In the genomic region with DNA sequence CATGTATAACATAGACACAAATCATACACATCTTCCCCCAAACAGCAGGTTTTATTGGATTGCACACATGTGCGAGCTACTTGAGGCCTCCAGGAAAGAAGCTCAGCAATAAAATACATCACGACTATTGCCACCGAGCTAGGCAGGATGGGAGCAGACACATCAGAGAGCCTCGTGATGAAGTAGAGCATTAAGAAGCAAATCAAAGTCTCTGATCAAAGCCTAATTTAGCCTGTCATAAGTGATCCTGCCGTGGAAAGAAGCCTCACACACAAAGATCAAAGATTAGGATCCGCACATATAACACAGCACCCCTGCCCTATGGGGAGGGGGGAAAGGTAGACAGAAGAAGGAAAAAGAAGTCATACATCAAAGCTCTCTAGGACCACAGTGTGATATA, we compare ENCODE assay signal across 30 mouse cellular contexts. TPM values are rescaled to one million over a fixed set of nuclear protein-coding genes. Genes with fewer than 3 reads are reported as not detected.
DNase-seq lines count a peak whose midpoint lies in the region; ATAC-seq and TF ChIP-seq lines count a peak whose summit lies in the region.
"Had no signal": no experiment of that assay in that cellular context is flagged by ENCODE, and none has a peak within 500 bp of the region (broad histone marks: within the 10 kb centered on the region; RNA-seq: fewer than 3 reads in every experiment).

No protein-coding gene starts in this region.

- TF ChIP-seq CTCF in forebrain, postnatal 0 days (IDR thresholded peaks at IDR 0.05; ENCODE audit: low read depth) = no peak
- TF ChIP-seq CTCF in hindbrain, postnatal 0 days (IDR thresholded peaks at IDR 0.05; ENCODE audit: low read depth) = no peak

- no peak overlapping the region for H3K4me3 ChIP-seq in forebrain, postnatal 0 days (ENCODE audit: low read depth, low read length)
- H3K4me3 ChIP-seq in forebrain, embryonic 15.5 days = no peak overlapping the region
- no peak overlapping the region for H3K4me3 ChIP-seq in hindbrain, embryonic 15.5 days
- no peak overlapping the region for H3K4me3 ChIP-seq in hindbrain, postnatal 0 days (ENCODE audit: low read length)
- H3K4me3 ChIP-seq: embryonic facial prominence, embryonic 12.5 days; gastrocnemius, adult 2 months; stomach, embryonic 15.5 days had no signal

- no peak for ATAC-seq in forebrain, postnatal 0 days
- ATAC-seq in forebrain, embryonic 15.5 days (replicated peaks) = no peak; the same call in 1 of the 2 replicates
- ATAC-seq in hindbrain, embryonic 15.5 days (ENCODE audit: low FRiP score, low read depth) = no peak
- no peak for ATAC-seq in hindbrain, postnatal 0 days
- ATAC-seq: activated CD4-positive, CD25-positive, alpha-beta regulatory T cell, adult 4 months; forebrain, embryonic 14.5 days; intestine, embryonic 16.5 days had no signal

- H3K9ac ChIP-seq in forebrain, postnatal 0 days = no peak overlapping the region
- no peak overlapping the region for H3K9ac ChIP-seq in forebrain, embryonic 15.5 days (replicated peaks)
- no peak overlapping the region for H3K9ac ChIP-seq in hindbrain, embryonic 15.5 days
- H3K9ac ChIP-seq in hindbrain, postnatal 0 days (replicated peaks; ENCODE audit: low read length) = no peak overlapping the region
- H3K9ac ChIP-seq: embryonic facial prominence, embryonic 12.5 days; liver, embryonic 14.5 days; stomach, embryonic 15.5 days had no signal

- DNase-seq in forebrain, postnatal 0 days = peak; percentile 29
- no peak for DNase-seq in hindbrain, postnatal 0 days (ENCODE audit: low spot score)
- peak; percentile 2 for DNase-seq in thymus, postnatal 14 days
- DNase-seq in thymus, postnatal 4 days = no peak
- DNase-seq in naive thymus-derived CD4-positive, alpha-beta T cell, adult 2 months (ENCODE audit: low read depth) = peak; percentile 72
- no peak for DNase-seq in cerebellum, postnatal 4 days (ENCODE audit: low spot score in 2 of 2)
- DNase-seq: adrenal gland, adult 8-10 months; cerebellum, adult 9-10 months; cerebellum, postnatal 36 days; embryo, embryonic 11 days; gastrocnemius, adult 2 months; gastrocnemius, postnatal 36 days; heart, postnatal 14 days; kidney, adult 9 months; kidney, postnatal 10 days; layer of hippocampus, adult 9-11 months; liver; lung, adult 2 months; lung, postnatal 10 days had no signal

- no peaks in the 10 kb centered on the region for H3K9me3 ChIP-seq in forebrain, postnatal 0 days (ENCODE audit: low read length)
- no peaks in the 10 kb centered on the region for H3K9me3 ChIP-seq in forebrain, embryonic 15.5 days
- H3K9me3 ChIP-seq in hindbrain, embryonic 15.5 days = no peaks in the 10 kb centered on the region
- no peaks in the 10 kb centered on the region for H3K9me3 ChIP-seq in hindbrain, postnatal 0 days (ENCODE audit: low read length)
- H3K9me3 ChIP-seq: embryonic facial prominence, embryonic 12.5 days; stomach, embryonic 15.5 days had no signal

- no peaks in the 10 kb centered on the region for H3K27me3 ChIP-seq in forebrain, postnatal 0 days (ENCODE audit: insufficient read depth, low read length)
- H3K27me3 ChIP-seq in forebrain, embryonic 15.5 days = no peaks in the 10 kb centered on the region
- H3K27me3 ChIP-seq in hindbrain, embryonic 15.5 days = no peaks in the 10 kb centered on the region
- no peaks in the 10 kb centered on the region for H3K27me3 ChIP-seq in hindbrain, postnatal 0 days (ENCODE audit: insufficient read depth, low read length)
- H3K27me3 ChIP-seq: embryonic facial prominence, embryonic 12.5 days; stomach, embryonic 15.5 days had no signal

- H3K4me1 ChIP-seq in forebrain, postnatal 0 days (ENCODE audit: insufficient read depth) = peaks cover 3% of the 10 kb centered on the region; the same call in 1 of the 2 replicates
- H3K4me1 ChIP-seq in forebrain, embryonic 15.5 days = peaks cover 24% of the 10 kb centered on the region
- peaks cover 30% of the 10 kb centered on the region for H3K4me1 ChIP-seq in hindbrain, embryonic 15.5 days (replicated peaks)
- no peaks in the 10 kb centered on the region; the same call in 1 of the 2 replicates for H3K4me1 ChIP-seq in hindbrain, postnatal 0 days (ENCODE audit: insufficient read depth, low read length)
- H3K4me1 ChIP-seq: embryonic facial prominence, embryonic 12.5 days; stomach, embryonic 15.5 days had no signal

- no peaks in the 10 kb centered on the region for H3K36me3 ChIP-seq in forebrain, postnatal 0 days (ENCODE audit: insufficient read depth)
- H3K36me3 ChIP-seq in forebrain, embryonic 15.5 days = no peaks in the 10 kb centered on the region
- no peaks in the 10 kb centered on the region for H3K36me3 ChIP-seq in hindbrain, embryonic 15.5 days
- H3K36me3 ChIP-seq in hindbrain, postnatal 0 days (ENCODE audit: insufficient read depth, low read length) = no peaks in the 10 kb centered on the region
- H3K36me3 ChIP-seq: embryonic facial prominence, embryonic 12.5 days; stomach, embryonic 15.5 days had no signal

- 56% methylated on average over 6 of the region's 6 CpGs for WGBS in forebrain, postnatal 0 days
- WGBS in forebrain, embryonic 15.5 days = 61% methylated on average over 6 of the region's 6 CpGs
- WGBS in hindbrain, embryonic 15.5 days = 49% methylated on average over 6 of the region's 6 CpGs
- 49% methylated on average over 6 of the region's 6 CpGs for WGBS in hindbrain, postnatal 0 days

- H3K4me2 ChIP-seq in forebrain, postnatal 0 days (ENCODE audit: low read depth) = no peak overlapping the region
- no peak overlapping the region for H3K4me2 ChIP-seq in forebrain, embryonic 15.5 days (replicated peaks)
- no peak overlapping the region for H3K4me2 ChIP-seq in hindbrain, embryonic 15.5 days
- no peak overlapping the region for H3K4me2 ChIP-seq in hindbrain, postnatal 0 days (ENCODE audit: low read depth, low read length)
- H3K4me2 ChIP-seq: embryonic facial prominence, embryonic 12.5 days; stomach, embryonic 15.5 days had no signal

- no peak overlapping the region for H3K27ac ChIP-seq in forebrain, postnatal 0 days (ENCODE audit: low read depth, low read length)
- H3K27ac ChIP-seq in forebrain, embryonic 15.5 days (replicated peaks) = no peak overlapping the region
- peak overlapping the region; percentile 25; the same call in 1 of the 2 replicates for H3K27ac ChIP-seq in hindbrain, embryonic 15.5 days (replicated peaks)
- no peak overlapping the region for H3K27ac ChIP-seq in hindbrain, postnatal 0 days
- H3K27ac ChIP-seq: embryonic facial prominence, embryonic 12.5 days; gastrocnemius, adult 2 months; liver, embryonic 14.5 days; macrophage; stomach, embryonic 15.5 days had no signal

RNA-seq across cellular contexts. Expression of gene Chl1, which starts 54.4 kb away (rescaled TPM):
- total RNA-seq in forebrain, postnatal 0 days (2014; rRNA removed) = 317 and 347 TPM in 2 replicates
- 131 and 173 TPM in 2 replicates for polyA plus RNA-seq in forebrain, postnatal 0 days (2015; fragmentation: Nextera tagmentation; extraction: Ambion mirVana)
- 95.5 and 96.9 TPM in 2 replicates for polyA plus RNA-seq in forebrain, embryonic 15.5 days (2015; fragmentation: Nextera tagmentation; extraction: Ambion mirVana)
- 121 and 127 TPM in 2 replicates for polyA plus RNA-seq in hindbrain, embryonic 15.5 days (2015; fragmentation: Nextera tagmentation; extraction: Ambion mirVana)
- 172 and 214 TPM in 2 replicates for total RNA-seq in hindbrain, postnatal 0 days (2014; rRNA removed)
- polyA plus RNA-seq in hindbrain, postnatal 0 days (2015; fragmentation: Nextera tagmentation; extraction: Ambion mirVana) = 154 and 157 TPM in 2 replicates
- total RNA-seq: megakaryocyte-erythroid progenitor cell, adult 5-6 weeks had no signal
- polyA plus RNA-seq: activated CD4-positive, CD25-positive, alpha-beta regulatory T cell, adult 4 months; C2C12; macrophage had no signal

Comparison
In these comparisons a context has a peak if more than half of its experiments do, and no peak if none do; other contexts are left out.
1. DNase-seq: peak in forebrain, postnatal 0 days (single experiment), thymus, postnatal 14 days (single experiment) and naive thymus-derived CD4-positive, alpha-beta T cell, adult 2 months (single experiment); none in hindbrain, postnatal 0 days (single experiment), thymus, postnatal 4 days (single experiment) and cerebellum, postnatal 4 days (0 of 2).